Mouse (Mus musculus) megakaryocyte-erythroid progenitor cell, adult 5-6 weeks (primary cell): ENCODE measurements around the gene Srprb. TPM values are rescaled to one million over a fixed set of nuclear protein-coding genes. Genes with fewer than 3 reads are reported as not detected.
"Not testable (repeated sequence)": the region's sequence is repeated elsewhere in the genome, so short reads cannot be mapped to it uniquely, and the experiment has no call there.

Experiments used
- ATAC-seq: replicated peaks from 2 replicates; pipeline ENCODE4 v1.8.0; 2016; ENCODE audit warnings: mild to moderate bottlenecking, inconsistent platforms; ENCODE audit not compliant: severe bottlenecking, poor library complexity, low FRiP score, low TSS enrichment
- total RNA-seq, 2 experiments: library from RNA; stranded (forward) in 1 of 2; stranded (reverse) in 1 of 2; fragments of 200-1000, 215-1000 nt in 1 of 2; fragments of >200 nt in 1 of 2; fragmentation: Nextera tagmentation in 1 of 2; gene quantifications; 2 replicates each; pipeline ENCODE4 v1.2.3; 2014 to 2017

Gene Srprb
- total RNA-seq, 2 experiments from 2014 or later, result 20.9 to 25.2 TPM

GRCm38 (mm10) chr9:103213631-103214030 is 11.7 kb upstream of the Srprb start:
- no peak for ATAC-seq

GRCm38 (mm10) chr9:103212654-103213420 is 10.9 kb upstream of the Srprb start:
- no peak for ATAC-seq

GRCm38 (mm10) chr9:103208802-103209423 is 7.0 kb upstream of the Srprb start:
- no peak for ATAC-seq

GRCm38 (mm10) chr9:103207846-103208245 is 5.9 kb upstream of the Srprb start:
- peak; percentile 98 for ATAC-seq

- no peak for ATAC-seq
These were observed 3.8 kb upstream of the Srprb start for GRCm38 (mm10) chr9:103205786-103206185.

GRCm38 (mm10) chr9:103188416-103188815 is 13.5 kb downstream of the Srprb start:
- no peak for ATAC-seq

GRCm38 (mm10) chr9:103186747-103187146 is 15.2 kb downstream of the Srprb start:
- ATAC-seq, result no peak

- no peak for ATAC-seq
These were observed 16.0 kb downstream of the Srprb start for GRCm38 (mm10) chr9:103185946-103186345.

- no peak for ATAC-seq
These were observed 17.1 kb downstream of the Srprb start for GRCm38 (mm10) chr9:103184855-103185254.

GRCm38 (mm10) chr9:103181886-103182285 is 20.1 kb downstream of the Srprb start:
- no peak for ATAC-seq

- peak; percentile 93 for ATAC-seq
These were observed 21.0 kb downstream of the Srprb start for GRCm38 (mm10) chr9:103180807-103181565.

GRCm38 (mm10) chr9:103180303-103180702 is 21.6 kb downstream of the Srprb start:
- peak; percentile 72 for ATAC-seq

GRCm38 (mm10) chr9:103175692-103176091 is 26.2 kb downstream of the Srprb start:
- ATAC-seq, result no peak

GRCm38 (mm10) chr9:103174771-103175519 is 27.0 kb downstream of the Srprb start:
- ATAC-seq, result peak; percentile 61; the same call in 1 of the 2 replicates

GRCm38 (mm10) chr9:103168771-103169170 is 33.2 kb downstream of the Srprb start:
- no peak for ATAC-seq

GRCm38 (mm10) chr9:103168046-103168445 is 33.9 kb downstream of the Srprb start:
- ATAC-seq, result no peak

- ATAC-seq, result no peak
These were observed 38.1 kb downstream of the Srprb start for GRCm38 (mm10) chr9:103163806-103164205.

- ATAC-seq, result not testable (repeated sequence)
These were observed 46.8 kb downstream of the Srprb start for GRCm38 (mm10) chr9:103155158-103155557.

- ATAC-seq, result no peak
These were observed 47.4 kb downstream of the Srprb start for GRCm38 (mm10) chr9:103154568-103154967.

GRCm38 (mm10) chr9:103153286-103153685 is 48.7 kb downstream of the Srprb start:
- ATAC-seq, result no peak
